Mouse (Mus musculus): ENCODE measurements around the gene 4930562C15Rik.
"Not testable (repeated sequence)": the region's sequence is repeated elsewhere in the genome, so short reads cannot be mapped to it uniquely, and the experiment has no call there.

The 4930562C15Rik gene

GRCm38 (mm10) chr16:4835191-4835590, at the start of gene 4930562C15Rik:
Gene 4930562C15Rik, plus strand, starts transcription at chr16:4835416.
- DNase-seq (ENCODE audit: low read depth, low spot score): no peak

GRCm38 (mm10) chr16:4785706-4786105, 49.5 kb upstream of the 4930562C15Rik start:
- DNase-seq (ENCODE audit: low read depth, low spot score): no peak

- DNase-seq (ENCODE audit: low read depth, low spot score): no peak
Observed at GRCm38 (mm10) chr16:4788176-4788575, 47.0 kb upstream of the 4930562C15Rik start.

GRCm38 (mm10) chr16:4789311-4789768, 45.9 kb upstream of the 4930562C15Rik start:
- no peak for DNase-seq (ENCODE audit: low read depth, low spot score)

GRCm38 (mm10) chr16:4789810-4790559, 45.2 kb upstream of the 4930562C15Rik start, which contains the start of gene Cdip1:
Gene Cdip1, minus strand, starts transcription at chr16:4790292.
- DNase-seq (ENCODE audit: low read depth, low spot score): peak; percentile 92

- DNase-seq (ENCODE audit: low read depth, low spot score): no peak
Observed at GRCm38 (mm10) chr16:4791332-4791731, 43.9 kb upstream of the 4930562C15Rik start.

GRCm38 (mm10) chr16:4796631-4797030, 38.6 kb upstream of the 4930562C15Rik start:
- DNase-seq (ENCODE audit: low read depth, low spot score): no peak

- no peak for DNase-seq (ENCODE audit: low read depth, low spot score)
Observed at GRCm38 (mm10) chr16:4818349-4818748, 16.9 kb upstream of the 4930562C15Rik start.

GRCm38 (mm10) chr16:4824466-4824865, 10.8 kb upstream of the 4930562C15Rik start:
- not testable (repeated sequence) for DNase-seq (ENCODE audit: low read depth, low spot score)

GRCm38 (mm10) chr16:4827639-4828038, 7.6 kb upstream of the 4930562C15Rik start:
- no peak for DNase-seq (ENCODE audit: low read depth, low spot score)

GRCm38 (mm10) chr16:4829271-4829900, 5.8 kb upstream of the 4930562C15Rik start:
- no peak for DNase-seq (ENCODE audit: low read depth, low spot score)

GRCm38 (mm10) chr16:4831650-4832419, 3.4 kb upstream of the 4930562C15Rik start:
- DNase-seq (ENCODE audit: low read depth, low spot score): no peak

GRCm38 (mm10) chr16:4833858-4834257, 1.4 kb upstream of the 4930562C15Rik start:
- DNase-seq (ENCODE audit: low read depth, low spot score): no peak

- DNase-seq (ENCODE audit: low read depth, low spot score): no peak
Observed at GRCm38 (mm10) chr16:4837631-4838030, 2.4 kb downstream of the 4930562C15Rik start.

- no peak for DNase-seq (ENCODE audit: low read depth, low spot score)
Observed at GRCm38 (mm10) chr16:4839552-4839951, 4.3 kb downstream of the 4930562C15Rik start.

GRCm38 (mm10) chr16:4840231-4840630, 5.0 kb downstream of the 4930562C15Rik start:
- no peak for DNase-seq (ENCODE audit: low read depth, low spot score)

GRCm38 (mm10) chr16:4847041-4847440, 11.8 kb downstream of the 4930562C15Rik start:
- DNase-seq (ENCODE audit: low read depth, low spot score): no peak

- no peak for DNase-seq (ENCODE audit: low read depth, low spot score)
Observed at GRCm38 (mm10) chr16:4848090-4848489, 12.9 kb downstream of the 4930562C15Rik start.

- DNase-seq (ENCODE audit: low read depth, low spot score): no peak
Observed at GRCm38 (mm10) chr16:4850361-4850760, 15.1 kb downstream of the 4930562C15Rik start.

GRCm38 (mm10) chr16:4850938-4851628, 15.9 kb downstream of the 4930562C15Rik start:
- DNase-seq (ENCODE audit: low read depth, low spot score): no peak

- DNase-seq (ENCODE audit: low read depth, low spot score): no peak
Observed at GRCm38 (mm10) chr16:4855046-4855650, 19.9 kb downstream of the 4930562C15Rik start.

Measured in brain, embryonic 18.5 days (tissue).